Mouse (Mus musculus) limb, embryonic 14.5 days (tissue): ENCODE measurements at regions not wholly inside any gene's neighbourhood (a gene's known extent, or its start where the extent isn't known, plus 50 kb on each side); places are given as distances from the start of the nearest gene placed in this dataset.

Source experiments
- ATAC-seq: fragments of 200-750 bp; cut with Nextera tagmentation; 2 replicates; pipeline ENCODE4 v1.8.0; 2017; ENCODE audit warnings: low read depth, moderate number of reproducible peaks, moderate TSS enrichment; ENCODE audit not compliant: low FRiP score
- DNase-seq: peaks from one replicate; pipeline ENCODE4 v3.0.0-alpha.2; 2015; ENCODE audit warnings: low spot score
- H3K27ac ChIP-seq: fragments of 300-500 bp; sonication (generic); replicated peaks from 2 replicates; pipeline ENCODE4 v1.5.1; 2014; ENCODE audit warnings: low read depth, mild to moderate bottlenecking, low read length, moderate library complexity, mixed read lengths
- H3K27me3 ChIP-seq: fragments of 300-500 bp; sonication (generic); 2 replicates; pipeline ENCODE4 v1.6.1; 2014; ENCODE audit warnings: low read length, mixed read lengths; ENCODE audit not compliant: control insufficient read depth, insufficient read depth
- H3K36me3 ChIP-seq: fragments of 300-500 bp; sonication (generic); 2 replicates; pipeline ENCODE4 v1.6.1; 2014; ENCODE audit warnings: mild to moderate bottlenecking, low read length, moderate library complexity, mixed read lengths; ENCODE audit not compliant: control insufficient read depth, insufficient read depth
- H3K4me1 ChIP-seq: fragments of 300-500 bp; sonication (generic); 2 replicates; pipeline ENCODE4 v1.6.1; 2014; ENCODE audit warnings: antibody characterized with exemption, low read length, mixed read lengths; ENCODE audit not compliant: control insufficient read depth, insufficient read depth
- H3K4me2 ChIP-seq: fragments of 300-500 bp; sonication (generic); replicated peaks from 2 replicates; pipeline ENCODE4 v1.6.1; 2014; ENCODE audit warnings: low read depth, mild to moderate bottlenecking, low read length, moderate library complexity; ENCODE audit not compliant: severe bottlenecking
- H3K4me3 ChIP-seq: fragments of 300-500 bp; sonication (generic); replicated peaks from 2 replicates; pipeline ENCODE4 v1.5.1; 2014; ENCODE audit warnings: low read length
- H3K9ac ChIP-seq: fragments of 300-500 bp; sonication (generic); 2 replicates; pipeline ENCODE4 v1.6.1; 2014; ENCODE audit warnings: mild to moderate bottlenecking, low read depth, low read length, moderate library complexity; ENCODE audit not compliant: severe bottlenecking
- H3K9me3 ChIP-seq: fragments of 300-500 bp; sonication (generic); 2 replicates; pipeline ENCODE4 v1.6.1; 2016; ENCODE audit warnings: low read length; ENCODE audit not compliant: control insufficient read depth
- POLR2A ChIP-seq: fragments of 200-500 bp; IDR thresholded peaks from 2 replicates; pipeline ENCODE4 v1.8.0; 2012; ENCODE audit warnings: inconsistent platforms, mild to moderate bottlenecking, moderate library complexity, borderline replicate concordance; ENCODE audit not compliant: insufficient read depth, insufficient read length; ENCODE audit errors: extremely low read depth
- WGBS: fragments of 180-500 bp; shearing (Covaris S2); extraction: QIAGEN DNeasy Blood & Tissue Kit; methylation state at CpG from one replicate; pipeline ENCODE4 v1.1.7; 2014; 5-methylcytosine and 5-hydroxymethylcytosine counted together

DNA sequence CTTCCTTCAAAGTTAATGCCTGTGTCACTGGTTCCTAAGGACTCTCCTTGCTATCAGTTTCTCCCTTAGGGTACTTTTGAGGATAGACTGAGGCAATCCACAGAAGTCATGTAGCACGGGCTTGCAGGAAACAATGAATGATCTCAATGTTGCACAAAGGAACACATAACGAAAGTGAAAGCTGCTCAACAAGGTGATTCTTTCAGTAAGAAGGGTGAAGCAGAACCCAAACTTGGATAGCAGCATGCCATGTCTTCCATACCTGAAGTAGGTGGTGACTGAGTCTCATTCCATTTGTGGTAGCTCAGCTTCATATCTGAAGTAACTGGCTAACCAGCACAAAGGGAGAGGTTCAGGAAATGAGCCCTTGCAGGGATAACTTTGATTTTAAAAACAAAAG lies 325.7 kb downstream of the H2al1j start:
- DNase-seq, result no peak

GRCm38 (mm10) chrX:11654976-11655375 lies 327.4 kb downstream of the H2al1j start:
- 62% methylated on average over 5 of the region's 5 CpGs for WGBS
- no peak for ATAC-seq
- Histone ChIP-seq H3K4me3 (no peak overlapping the region), H3K9ac (no peak overlapping the region), H3K27me3 (no peaks in the 10 kb centered on the region), H3K27ac (no peak overlapping the region), H3K36me3 (no peaks in the 10 kb centered on the region), H3K4me2 (no peak overlapping the region), H3K9me3 (no peaks in the 10 kb centered on the region), H3K4me1 (no peaks in the 10 kb centered on the region)
- DNase-seq, result no peak
- no peak for TF ChIP-seq POLR2A

More for the DNA sequence above, 325.7 kb downstream of the H2al1j start:
- 89% methylated on average over 2 of the region's 2 CpGs for WGBS
- Histone ChIP-seq H3K4me1 (no peaks in the 10 kb centered on the region), H3K9ac (no peak overlapping the region), H3K4me3 (no peak overlapping the region), H3K9me3 (no peaks in the 10 kb centered on the region), H3K27ac (no peak overlapping the region), H3K27me3 (no peaks in the 10 kb centered on the region), H3K4me2 (no peak overlapping the region), H3K36me3 (no peaks in the 10 kb centered on the region)
- no peak for TF ChIP-seq POLR2A
- no peak for ATAC-seq

DNA sequence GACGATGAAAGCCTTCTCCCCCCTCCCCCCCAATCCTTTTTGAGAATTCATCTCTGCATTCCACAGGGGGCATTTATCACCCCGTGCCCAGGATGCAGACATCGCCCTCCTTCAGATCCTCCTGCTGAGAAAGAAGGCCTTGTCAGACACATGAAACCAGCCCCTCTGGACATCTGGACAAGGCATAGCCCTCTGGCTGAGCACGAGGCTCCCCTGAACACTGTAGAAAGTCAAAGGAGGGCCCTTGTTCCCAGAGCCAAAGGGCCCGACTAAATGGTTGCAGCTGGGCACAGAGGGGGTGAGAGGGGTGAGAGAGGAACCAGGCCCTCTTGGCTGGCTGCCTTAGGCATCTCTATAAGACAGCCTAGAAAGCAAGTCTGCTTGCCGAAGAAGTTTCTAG lies 327.8 kb downstream of the H2al1j start:
- ATAC-seq, result no peak
- H3K9me3 ChIP-seq, result no peaks in the 10 kb centered on the region
- H3K27me3 ChIP-seq, result no peaks in the 10 kb centered on the region
- no peak overlapping the region for H3K4me2 ChIP-seq
- no peak overlapping the region for H3K4me3 ChIP-seq
- no peak overlapping the region for H3K27ac ChIP-seq
- WGBS, result 32% methylated on average over 6 of the region's 6 CpGs
- no peak for TF ChIP-seq POLR2A
- no peak overlapping the region for H3K9ac ChIP-seq
- no peak for DNase-seq
- H3K4me1 ChIP-seq, result no peaks in the 10 kb centered on the region
- H3K36me3 ChIP-seq, result no peaks in the 10 kb centered on the region

DNA sequence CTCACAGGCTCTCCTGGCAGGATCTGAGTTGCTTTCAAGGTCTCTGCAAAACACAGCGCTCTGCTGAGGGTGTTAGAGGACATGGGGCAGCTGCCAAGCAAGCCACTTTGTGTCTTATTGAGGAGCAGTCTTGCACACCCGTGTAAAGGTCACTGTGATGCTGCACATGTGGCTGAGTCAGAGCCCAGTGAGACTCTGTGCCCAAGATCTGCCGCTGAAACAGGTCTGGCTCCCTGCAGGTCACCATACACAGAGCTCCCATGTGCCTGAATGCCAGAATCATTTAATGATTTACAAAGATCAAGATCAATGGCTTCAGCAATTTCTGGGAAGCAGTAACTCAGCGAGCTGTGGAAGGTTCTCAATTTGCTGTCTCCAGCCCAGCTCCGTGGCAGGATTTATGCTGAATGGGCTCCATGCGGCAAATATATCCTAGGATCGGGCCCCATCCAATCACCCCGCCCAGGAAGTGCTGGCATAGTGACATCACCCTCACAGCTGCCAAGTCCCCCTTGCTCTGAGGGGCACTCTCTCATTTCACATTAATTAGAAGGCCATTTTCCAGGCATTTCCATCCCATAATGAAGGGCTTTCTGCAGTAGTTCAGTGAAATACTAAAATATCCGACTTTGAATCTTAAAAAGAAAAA lies 330.1 kb downstream of the H2al1j start:
- WGBS, result 45% methylated on average over 9 of the region's 9 CpGs
- TF ChIP-seq POLR2A, result no peak
- H3K4me2 ChIP-seq, result no peak overlapping the region
- no peaks in the 10 kb centered on the region for H3K36me3 ChIP-seq
- no peak overlapping the region for H3K4me3 ChIP-seq
- no peaks in the 10 kb centered on the region for H3K4me1 ChIP-seq
- no peak for ATAC-seq
- H3K27me3 ChIP-seq, result no peaks in the 10 kb centered on the region
- H3K27ac ChIP-seq, result no peak overlapping the region
- no peaks in the 10 kb centered on the region for H3K9me3 ChIP-seq
- DNase-seq, result no peak
- no peak overlapping the region for H3K9ac ChIP-seq

- 32% methylated on average over 6 of the region's 6 CpGs for WGBS
- H3K4me1 ChIP-seq, result 0 out of 2 replicates have a peak, but pooled peaks cover 2% of the 10 kb centered on the region
- ATAC-seq (no peak), DNase-seq (no peak)
- no peak overlapping the region for H3K9ac ChIP-seq
- no peaks in the 10 kb centered on the region for H3K36me3 ChIP-seq
- H3K27ac ChIP-seq, result no peak overlapping the region
- H3K4me3 ChIP-seq, result no peak overlapping the region
- no peak for TF ChIP-seq POLR2A
- H3K4me2 ChIP-seq, result no peak overlapping the region
- no peaks in the 10 kb centered on the region for H3K9me3 ChIP-seq
- no peaks in the 10 kb centered on the region for H3K27me3 ChIP-seq
These were observed 335.7 kb downstream of the H2al1j start for GRCm38 (mm10) chrX:11663187-11663829.
